Mouse (Mus musculus) stomach, adult 2 months (tissue): ENCODE results near the gene Aen. TPM values are rescaled to one million over a fixed set of nuclear protein-coding genes. Genes with fewer than 3 reads are reported as not detected.

Source experiments
- polyA plus RNA-seq: library from polyadenylated mRNA; depleted of rRNA; stranded (reverse); fragments of >200 nt; gene quantifications from 2 replicates; pipeline ENCODE4 v1.2.3, GENCODE M21; 2012; rRNA removed

Gene Aen
- polyA plus RNA-seq: 7.3 and 7.4 TPM in 2 replicates

GRCm38 (mm10) chr7:78895653-78896333 lies at the start of gene Aen:
Gene Aen (plus strand): TSS chr7:78895854.

GRCm38 (mm10) chr7:78846737-78847434 lies 48.8 kb upstream of the Aen start, which contains the start of gene Det1:
Gene Det1 (minus strand): TSS chr7:78847263.

GRCm38 (mm10) chr7:78912974-78913474 lies 17.4 kb downstream of the Aen start, which contains the start of gene Isg20:
Gene Isg20 (plus strand): TSS chr7:78913424.

Other genes starting within 250 kb of the Aen start
- 1.1 and 2.2 TPM in 2 replicates for gene Ntrk3, start 157.8 kb upstream of the Aen start, polyA plus RNA-seq
- gene Mrps11, start 112.7 kb upstream of the Aen start, polyA plus RNA-seq: 10.5 and 13.1 TPM in 2 replicates
- 5.8 and 8.6 TPM in 2 replicates for gene Mrpl46, start 112.3 kb upstream of the Aen start, polyA plus RNA-seq
- gene Det1, start 48.6 kb upstream of the Aen start, polyA plus RNA-seq: 4.9 and 6.1 TPM in 2 replicates
- 16.7 and 20.6 TPM in 2 replicates for gene Isg20, start 17.6 kb downstream of the Aen start, polyA plus RNA-seq
- not detected in 2 replicates for gene Acan, start 157.6 kb downstream of the Aen start, polyA plus RNA-seq
- gene Hapln3, start 235.2 kb downstream of the Aen start, polyA plus RNA-seq: 0.13 and 0.17 TPM in 2 replicates